Mouse (Mus musculus) thymus, adult 2 months (tissue): Measurements from ENCODE around the gene Ddhd1.

Experiments
- CTCF ChIP-seq: fragments of 200-500 bp; IDR thresholded peaks from 2 replicates; pipeline ENCODE4 v1.5.1; 2012; ENCODE audit warnings: mild to moderate bottlenecking, control low read depth, low read length, moderate library complexity, borderline replicate concordance; ENCODE audit not compliant: control insufficient read depth, poor library complexity, insufficient read depth; ENCODE audit errors: extremely low read depth
- POLR2A ChIP-seq: fragments of 200-500 bp; IDR thresholded peaks from 2 replicates; pipeline ENCODE4 v1.6.1; 2012; ENCODE audit warnings: mild to moderate bottlenecking, low read length, control low read depth, moderate library complexity; ENCODE audit not compliant: control insufficient read depth, poor library complexity, insufficient read depth; ENCODE audit errors: extremely low read depth

DNA sequence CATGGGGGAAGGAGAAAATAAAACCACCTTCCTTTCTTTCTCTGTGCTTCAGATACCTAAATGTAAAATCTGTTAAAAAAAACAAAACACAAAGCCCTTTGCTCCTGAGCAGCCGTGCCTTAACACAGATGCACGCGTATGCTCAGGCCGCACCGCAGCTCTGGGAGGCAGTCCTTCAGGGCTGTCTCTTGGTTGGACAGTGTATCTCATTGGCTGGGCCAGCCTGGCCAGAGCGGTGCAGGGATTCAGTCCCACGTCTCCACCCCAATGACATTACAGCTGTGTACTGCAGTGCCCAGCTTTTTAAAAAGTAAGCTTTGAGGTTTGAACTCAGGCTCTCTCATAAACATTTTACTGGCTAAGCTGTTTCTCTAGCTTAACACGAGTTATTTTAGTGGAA is 60.1 kb downstream of the Ddhd1 start:
- TF ChIP-seq CTCF (no peak), POLR2A (no peak)
